Mouse (Mus musculus) granulocyte monocyte progenitor cell, adult 5-6 weeks (primary cell): ENCODE results near the gene Slc2a5. TPM values are rescaled to one million over a fixed set of nuclear protein-coding genes. Genes with fewer than 3 reads are reported as not detected.
A peak's percentile ranks its signal among the peaks of the same experiment; 100 is the strongest.

ENCODE experiments used
- ATAC-seq: replicated peaks from 2 replicates; pipeline ENCODE4 v1.8.0; 2016; ENCODE audit warnings: mild to moderate bottlenecking, moderate TSS enrichment, inconsistent platforms; ENCODE audit not compliant: poor library complexity, severe bottlenecking
- total RNA-seq, 2 experiments: library from RNA; stranded (forward) in 1 of 2; stranded (reverse) in 1 of 2; fragments of 200-712, 200-1000 nt in 1 of 2; fragments of >200 nt in 1 of 2; fragmentation: Nextera tagmentation in 1 of 2; gene quantifications; 2 replicates each; pipeline ENCODE4 v1.2.3; 2014 to 2017

Slc2a5 gene
- total RNA-seq, 2 experiments from 2014 or later = not detected

DNA sequence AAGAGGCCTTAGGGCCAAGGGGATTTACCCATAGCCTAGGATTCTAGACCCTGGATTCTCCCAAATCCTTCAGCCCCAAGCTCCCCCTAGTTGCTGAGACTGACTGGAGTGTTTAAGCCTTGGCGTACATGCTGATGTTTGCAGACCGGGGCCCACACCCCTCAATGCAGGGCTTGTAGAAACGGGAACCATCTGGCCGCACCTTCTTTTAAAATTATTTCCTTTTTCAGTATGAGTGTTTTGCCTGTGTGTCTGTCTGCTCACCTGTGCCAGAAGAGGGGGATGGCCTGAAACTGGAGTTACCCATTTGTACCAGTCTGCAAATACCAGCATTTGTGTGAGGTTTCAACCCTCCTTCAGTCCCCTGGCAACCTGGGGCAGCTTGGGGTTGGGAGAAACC is 21.2 kb upstream of the Slc2a5 start:
- ATAC-seq = no peak

DNA sequence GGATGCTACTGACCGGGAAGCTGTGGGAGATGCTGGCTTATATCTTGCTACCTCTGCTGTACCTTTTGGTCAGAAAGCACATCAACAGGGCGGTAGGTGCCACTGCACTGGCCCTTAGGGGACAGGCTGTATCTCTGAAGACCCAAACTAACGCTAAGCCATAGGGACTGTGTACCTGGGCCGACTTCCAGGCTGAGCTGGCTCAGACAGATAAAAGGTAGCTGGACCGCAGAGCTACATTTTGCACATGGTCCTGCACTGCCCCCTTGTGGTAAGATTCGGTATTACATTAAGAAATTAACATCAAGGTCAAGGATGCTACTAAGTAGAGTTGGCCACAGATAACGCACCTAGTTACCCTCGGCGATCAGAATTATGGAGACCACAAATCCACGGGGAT is 20.2 kb upstream of the Slc2a5 start:
- ATAC-seq = peak; percentile 69

DNA sequence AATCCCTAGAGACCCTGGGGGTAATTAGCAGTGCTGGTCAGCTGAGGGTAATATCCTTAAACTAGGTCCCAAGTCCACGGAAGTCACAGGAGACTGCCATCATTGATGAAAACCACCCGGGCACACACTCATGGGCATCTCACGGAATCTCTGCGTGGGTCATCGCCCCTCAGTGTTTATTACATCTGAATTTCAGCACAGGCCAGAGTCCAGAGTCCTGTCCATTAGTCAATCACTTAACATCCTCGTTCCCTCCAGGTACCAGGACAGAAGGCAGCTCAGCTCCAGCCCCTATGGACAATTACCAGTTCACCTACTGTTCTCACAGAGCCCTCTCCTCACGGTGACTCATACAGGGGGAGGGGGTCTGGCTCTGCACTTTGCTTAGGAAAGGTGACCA is 16.3 kb upstream of the Slc2a5 start:
- ATAC-seq = no peak

DNA sequence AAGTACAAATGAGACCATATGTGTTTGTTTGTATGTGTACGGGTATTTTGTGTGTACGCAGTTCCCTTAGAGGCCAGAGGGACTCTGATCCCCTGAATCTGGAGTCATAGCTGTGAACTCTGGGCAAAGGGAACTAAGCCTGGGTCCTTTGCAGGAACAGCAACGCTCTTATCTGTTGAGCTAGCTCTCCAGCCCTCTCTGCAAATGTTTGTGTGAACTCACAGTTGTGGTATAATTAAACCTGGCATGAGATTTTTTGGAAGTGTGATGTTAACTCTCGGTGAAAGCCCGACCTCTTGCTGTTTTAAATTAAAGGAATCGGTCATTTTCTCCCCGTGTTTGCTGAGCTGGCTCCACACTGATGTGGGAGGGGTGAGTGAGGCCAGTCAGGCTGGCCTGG is 13.4 kb upstream of the Slc2a5 start:
- no peak for ATAC-seq

DNA sequence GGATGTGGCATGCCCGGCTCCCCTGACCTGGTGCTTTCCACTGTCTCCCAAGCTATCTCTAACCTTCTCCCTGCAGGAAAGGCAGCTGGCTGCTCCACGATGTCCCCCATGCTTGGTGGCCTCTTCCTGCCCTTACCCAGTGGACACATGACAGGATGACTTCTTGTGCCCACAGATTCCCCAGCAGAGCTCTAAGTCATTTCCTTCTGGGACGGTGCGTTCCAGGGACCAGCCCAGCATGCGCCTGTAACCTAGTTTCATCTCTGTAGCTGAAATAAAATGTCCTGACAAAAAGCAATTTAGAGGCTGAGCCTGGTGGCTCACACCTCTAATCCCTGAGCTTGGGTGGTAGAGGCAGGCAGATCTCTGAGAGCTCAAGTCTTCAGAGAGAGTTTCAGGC is 12.4 kb upstream of the Slc2a5 start:
- ATAC-seq = no peak

DNA sequence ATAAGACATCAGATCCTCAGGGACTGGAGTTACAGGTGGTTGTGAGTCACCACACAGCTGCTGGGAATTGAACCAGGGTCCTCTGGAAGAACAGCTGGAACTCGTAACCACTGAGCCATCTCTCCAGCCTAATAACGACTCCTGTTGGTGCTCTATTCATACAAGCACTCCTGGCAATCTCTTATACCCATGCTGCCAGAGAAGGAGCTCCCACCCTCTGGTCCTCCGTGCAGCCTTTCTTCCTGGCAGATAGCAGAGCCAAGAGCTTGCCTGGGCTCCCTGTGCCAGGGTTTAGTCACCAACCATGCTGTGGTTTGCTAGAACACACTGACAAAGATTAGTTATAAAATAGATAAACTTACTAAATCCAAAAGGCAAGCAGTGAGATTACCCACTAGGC is 9.4 kb upstream of the Slc2a5 start:
- ATAC-seq = no peak

DNA sequence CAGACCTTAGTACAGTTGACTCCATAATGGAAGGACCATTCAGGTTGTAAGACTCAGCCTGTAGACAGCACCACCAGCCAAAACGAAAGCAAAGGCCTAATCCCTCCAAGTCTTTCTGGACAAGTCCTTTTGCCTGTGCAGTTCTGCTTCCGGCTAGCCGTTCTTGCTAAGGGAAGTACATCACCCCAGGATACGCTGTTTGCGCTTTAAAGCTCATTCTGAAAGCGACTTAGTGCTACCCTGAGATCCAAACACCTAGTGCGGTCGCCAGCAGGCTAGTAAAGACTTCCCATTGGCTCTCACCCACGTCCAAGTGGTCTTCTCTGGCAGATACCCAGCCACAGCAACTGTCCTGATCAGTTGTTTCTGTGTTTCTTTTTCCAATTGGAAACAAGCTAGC is 8.7 kb upstream of the Slc2a5 start:
- ATAC-seq = no peak

DNA sequence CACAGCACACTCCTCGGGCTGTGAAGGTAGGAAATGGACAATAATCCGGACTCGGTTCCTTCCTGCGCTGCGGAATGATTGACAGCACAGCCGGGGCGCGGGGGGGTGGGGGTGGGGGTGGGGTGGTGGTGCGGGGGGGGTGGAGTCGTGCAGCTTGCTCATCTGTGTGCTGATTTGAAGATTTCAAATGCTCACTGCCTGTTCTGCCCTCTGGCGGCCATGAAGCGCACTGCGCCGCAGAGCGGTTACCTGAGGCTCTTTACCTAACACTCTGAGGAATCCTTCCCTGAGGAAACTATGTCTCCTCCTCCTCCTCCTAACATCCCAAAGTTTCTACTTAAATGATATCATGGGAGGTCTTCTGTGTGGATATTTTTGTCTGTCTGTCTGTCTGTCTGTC is 6.2 kb upstream of the Slc2a5 start:
- peak; percentile 75 for ATAC-seq

DNA sequence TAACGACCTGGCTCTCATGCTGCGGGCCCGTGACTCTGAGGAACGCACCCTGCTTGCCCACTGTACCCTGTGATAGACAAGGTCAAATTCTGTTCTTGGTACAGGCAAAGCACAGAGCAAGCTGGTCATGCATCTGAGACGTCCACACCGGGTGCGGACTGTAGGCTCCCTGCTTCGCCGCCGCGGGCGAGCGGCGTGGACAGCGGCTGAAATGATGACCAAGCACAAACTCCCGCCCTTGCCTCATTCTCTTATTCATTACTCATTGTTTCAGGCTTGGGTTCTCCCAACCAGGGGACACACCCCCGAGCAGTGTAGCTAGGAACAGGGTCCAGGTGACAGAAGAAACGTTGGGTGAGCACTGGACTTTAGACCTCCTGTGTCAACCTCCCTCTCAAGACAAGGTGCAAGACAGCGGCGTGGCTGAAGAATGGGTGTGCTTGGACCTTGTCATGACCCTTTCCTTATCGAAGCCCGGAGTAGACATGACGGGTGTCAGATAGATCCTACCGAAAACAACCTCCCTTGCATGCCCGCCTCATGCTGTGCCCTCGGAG is 4.5 kb upstream of the Slc2a5 start:
- ATAC-seq = no peak

DNA sequence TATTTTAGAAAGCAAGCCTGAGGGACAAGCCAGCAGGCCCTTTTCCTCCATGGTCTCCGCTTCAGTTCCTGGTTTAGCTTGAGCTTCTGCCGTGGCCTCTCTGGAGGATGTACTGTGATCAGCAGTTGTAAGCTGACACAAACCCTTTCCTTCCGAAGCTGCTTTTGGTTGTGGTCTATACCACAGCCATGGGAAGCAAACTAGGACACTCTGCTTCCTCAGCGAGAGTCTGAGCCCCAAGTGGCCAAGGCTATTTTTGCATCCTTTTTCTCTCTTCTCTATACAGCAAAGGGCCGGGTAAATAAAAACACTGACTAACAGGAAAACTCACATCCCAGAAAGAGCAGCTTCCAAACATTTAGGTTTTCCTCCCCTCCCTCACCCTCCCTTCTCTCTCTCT is 1.8 kb upstream of the Slc2a5 start:
- peak; percentile 78 for ATAC-seq

DNA sequence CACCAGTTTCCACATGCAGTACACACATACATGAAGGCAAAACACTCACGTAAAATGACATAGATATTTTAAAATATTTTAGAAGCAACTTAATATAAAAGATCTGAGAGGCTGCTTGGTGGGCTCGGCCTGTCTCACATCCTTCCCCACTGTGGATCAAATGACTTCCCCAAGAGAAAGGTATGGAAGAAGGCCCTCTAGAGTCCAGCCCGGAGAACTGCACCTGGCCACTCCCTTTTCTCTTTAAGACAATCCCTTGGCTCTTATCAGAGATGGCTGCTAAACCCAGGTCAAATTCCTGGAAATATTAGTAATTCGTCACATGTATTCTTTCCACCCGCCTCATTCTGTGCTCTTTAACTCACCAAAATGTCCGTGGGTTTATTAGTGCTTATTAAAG is 920 bp upstream of the Slc2a5 start:
- no peak for ATAC-seq

DNA sequence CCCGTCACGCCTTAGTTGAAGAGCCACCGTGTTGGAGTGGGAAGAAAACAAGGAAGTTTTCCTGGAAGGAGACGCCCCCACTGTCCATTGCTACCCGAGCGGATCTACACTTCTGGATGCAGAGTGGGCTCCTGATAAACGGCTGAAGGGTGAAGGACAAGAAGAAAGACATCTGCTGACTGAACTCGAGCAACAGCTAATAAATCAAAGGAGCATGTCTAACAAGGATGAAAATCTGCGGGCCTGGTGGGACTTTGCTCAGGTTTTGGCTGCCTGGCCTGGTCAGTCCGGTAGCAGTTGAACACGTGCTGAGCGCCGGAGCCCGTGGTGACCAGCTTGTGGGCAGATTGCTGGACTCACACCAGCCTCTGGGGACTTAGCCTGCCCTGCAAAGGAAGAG is 557 bp downstream of the Slc2a5 start:
- no peak for ATAC-seq

DNA sequence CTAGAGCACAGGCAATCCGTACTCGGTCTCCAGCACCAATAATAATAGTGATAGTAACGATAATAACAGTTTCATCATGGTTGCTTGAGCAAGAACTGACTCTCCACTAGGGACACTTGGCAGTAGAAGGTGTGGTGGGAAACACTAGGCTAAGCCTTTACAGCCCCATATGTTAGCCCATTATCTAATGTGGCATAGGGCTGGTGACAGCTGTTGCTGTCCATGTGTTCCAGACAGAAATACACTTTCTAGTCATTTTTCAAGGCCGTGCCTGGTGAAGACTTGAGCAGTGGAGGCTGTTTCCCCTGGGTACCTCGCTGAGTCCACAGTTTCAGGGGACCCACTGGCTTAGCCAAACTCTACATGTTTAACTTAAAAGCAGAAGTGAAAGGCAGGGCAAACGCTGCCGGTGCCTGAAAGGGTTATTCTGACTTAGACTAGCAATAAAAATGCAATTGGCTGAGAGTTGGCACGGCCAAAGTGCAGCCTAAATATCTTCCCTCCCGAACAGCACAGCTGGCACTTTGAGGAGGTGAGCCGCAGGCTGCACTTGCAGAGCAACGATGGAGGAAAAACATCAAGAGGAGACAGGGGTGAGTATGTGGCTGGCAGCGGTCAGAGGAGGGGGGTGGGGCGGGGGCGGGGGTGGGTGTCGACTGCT is 1.2 kb downstream of the Slc2a5 start:
- ATAC-seq = peak; percentile 76

DNA sequence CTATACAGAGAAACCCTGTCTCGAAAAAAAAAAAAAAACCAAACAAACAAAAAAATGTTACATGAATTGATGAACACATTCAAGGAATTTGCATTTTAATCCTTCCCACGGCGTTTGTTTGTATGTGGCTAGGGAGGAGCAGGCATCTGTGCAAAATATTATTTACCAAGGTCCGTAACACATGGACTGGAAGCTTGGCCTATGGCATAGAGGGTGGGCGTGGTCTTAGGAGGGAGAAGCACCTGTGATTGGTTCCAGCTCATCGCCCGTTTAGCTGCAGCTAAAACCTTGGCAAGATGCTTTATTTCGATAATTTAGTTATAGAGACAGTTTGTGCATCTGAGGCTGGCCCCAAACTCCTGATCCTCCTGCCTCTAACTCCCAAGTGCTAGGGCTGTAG is 2.3 kb downstream of the Slc2a5 start:
- ATAC-seq = no peak

DNA sequence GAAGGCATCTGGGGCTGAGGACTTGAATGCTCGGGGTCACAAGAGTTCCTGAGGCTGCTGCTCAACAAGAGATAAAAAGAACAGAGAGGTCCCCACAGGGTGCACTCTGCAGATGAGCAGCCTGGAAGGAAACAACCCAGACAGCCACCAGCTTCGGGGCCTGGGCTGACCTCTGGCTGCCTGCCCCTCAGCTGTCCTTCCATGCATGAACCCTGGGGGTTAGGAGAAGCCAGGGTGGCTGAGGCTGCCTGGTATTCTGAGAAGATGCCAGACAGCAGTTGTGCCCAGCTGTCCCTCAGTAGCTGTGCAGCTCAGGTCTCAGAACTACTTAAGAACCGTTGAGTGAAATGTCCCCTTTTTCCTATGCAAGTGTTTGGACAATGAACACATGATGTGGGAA is 3.4 kb downstream of the Slc2a5 start:
- ATAC-seq = no peak

DNA sequence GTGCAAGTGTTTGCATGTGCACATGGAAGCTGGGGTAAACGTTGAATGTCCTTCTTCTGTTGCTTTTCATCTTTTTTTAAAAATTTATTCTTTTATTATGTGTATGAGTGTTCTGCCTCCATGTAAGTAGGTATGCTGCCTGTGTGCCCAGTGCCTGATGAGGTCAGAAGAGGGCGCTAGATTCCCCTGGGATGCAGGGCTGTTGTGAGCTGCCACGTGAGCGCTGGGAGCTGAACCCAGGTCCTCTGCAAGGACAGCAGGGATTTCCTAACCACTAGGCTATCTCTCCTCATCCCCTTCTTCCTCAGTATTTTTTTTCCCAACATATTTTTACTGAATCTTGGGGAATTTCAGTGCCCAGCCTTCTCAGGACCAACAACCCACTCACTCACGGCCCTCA is 7.3 kb downstream of the Slc2a5 start:
- ATAC-seq = no peak

DNA sequence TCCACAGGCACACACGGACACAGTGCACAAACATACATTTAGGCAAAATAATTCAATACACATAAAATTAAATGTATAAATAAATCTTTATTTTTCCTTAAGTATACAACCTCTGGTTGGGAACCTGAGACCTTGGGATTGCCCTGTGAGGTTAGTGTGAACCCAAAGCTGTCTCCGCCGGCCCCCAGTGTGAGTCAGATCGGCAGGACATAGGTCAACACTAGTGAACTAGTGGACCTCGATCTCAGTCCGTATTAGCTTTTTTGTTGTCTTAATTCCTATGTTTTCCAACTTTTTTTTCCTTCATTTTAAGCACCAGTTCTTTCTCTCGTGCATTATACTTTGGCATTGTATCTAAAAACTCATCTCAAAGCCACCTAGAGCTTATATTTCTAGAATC is 8.8 kb downstream of the Slc2a5 start:
- ATAC-seq = no peak

DNA sequence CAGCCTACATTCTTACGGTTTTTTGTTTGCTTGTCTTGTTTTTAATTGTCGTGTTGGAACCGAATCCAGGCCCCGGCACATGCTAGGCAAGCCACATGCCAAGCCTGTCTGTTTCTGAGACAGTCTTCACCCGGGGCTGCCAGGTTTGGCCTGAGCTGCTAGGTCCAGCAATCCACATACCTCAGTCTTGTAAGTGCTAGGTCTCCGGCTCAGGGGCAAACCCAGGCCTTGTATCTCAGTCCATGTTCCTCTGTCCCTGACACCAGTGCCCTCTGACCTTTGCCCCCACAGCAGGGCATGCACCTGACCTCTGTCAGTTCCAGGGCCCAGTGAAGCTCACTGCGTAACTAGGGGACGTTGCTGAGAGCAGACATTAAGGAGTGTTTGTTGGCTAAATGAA is 9.5 kb downstream of the Slc2a5 start:
- no peak for ATAC-seq

DNA sequence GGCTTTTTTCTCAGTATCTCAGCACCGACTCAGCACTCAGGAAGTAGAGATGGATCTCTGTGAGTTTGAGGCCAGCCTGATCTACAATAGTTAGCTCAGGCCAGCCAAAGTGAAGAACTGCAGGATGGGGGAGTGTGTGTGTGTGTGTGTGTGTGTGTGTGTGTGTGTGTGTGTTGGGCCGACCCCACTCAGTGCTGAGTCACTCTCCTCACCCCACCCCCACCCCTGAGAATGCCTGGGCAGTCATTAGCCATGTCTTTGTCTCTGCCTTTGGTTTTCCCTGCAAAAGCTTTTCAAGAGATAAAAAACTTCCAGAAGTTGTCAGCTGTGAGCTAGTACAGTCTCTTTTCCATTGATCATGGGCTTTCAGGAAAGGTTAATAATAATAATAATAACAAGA is 11.6 kb downstream of the Slc2a5 start:
- ATAC-seq = no peak

DNA sequence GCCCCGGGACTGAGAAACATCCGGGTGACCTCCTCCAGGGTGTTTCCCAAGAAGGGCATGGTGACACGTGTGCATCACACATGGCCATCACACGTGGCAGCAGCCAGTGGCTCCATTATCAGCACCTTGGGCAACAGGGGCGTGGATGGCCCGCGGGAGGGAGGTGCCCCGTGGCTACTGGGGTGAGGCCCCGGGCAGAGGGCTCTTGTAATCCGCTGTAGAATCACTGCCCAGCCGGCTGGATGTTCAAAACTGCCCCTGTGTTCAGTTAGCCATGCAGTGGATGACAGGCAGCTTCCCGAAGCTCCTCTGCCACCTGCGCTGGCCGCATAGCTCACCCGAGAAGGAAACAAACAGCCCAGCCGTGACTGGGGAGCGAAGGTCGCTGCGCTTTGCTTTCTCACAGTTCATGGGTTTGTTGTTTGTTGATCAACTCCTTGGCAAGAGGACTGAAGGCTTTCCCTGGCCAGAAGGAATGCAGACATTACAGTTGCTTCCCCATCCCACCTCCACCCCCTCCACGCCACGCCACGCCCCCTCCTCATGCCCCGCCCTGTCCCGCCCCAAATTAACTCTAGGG is 13.7 kb downstream of the Slc2a5 start:
- ATAC-seq = peak; percentile 82

DNA sequence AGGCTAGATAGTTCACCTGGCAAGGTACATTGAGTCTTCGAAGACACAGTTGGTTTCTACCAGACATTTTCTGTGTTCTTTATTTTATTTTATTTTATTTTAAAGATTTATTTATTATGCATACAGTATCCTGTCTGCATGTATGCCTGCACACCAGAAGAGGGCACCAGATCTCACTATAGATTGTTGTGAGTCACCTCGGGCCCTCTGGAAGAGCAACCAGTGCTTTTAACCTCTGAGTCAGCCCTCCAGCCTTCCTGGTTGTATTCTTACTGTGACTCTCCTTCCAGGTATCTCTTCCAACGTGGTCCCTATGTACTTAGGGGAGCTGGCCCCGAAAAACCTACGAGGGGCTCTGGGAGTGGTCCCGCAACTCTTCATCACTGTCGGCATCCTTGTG is 16.2 kb downstream of the Slc2a5 start:
- no peak for ATAC-seq

DNA sequence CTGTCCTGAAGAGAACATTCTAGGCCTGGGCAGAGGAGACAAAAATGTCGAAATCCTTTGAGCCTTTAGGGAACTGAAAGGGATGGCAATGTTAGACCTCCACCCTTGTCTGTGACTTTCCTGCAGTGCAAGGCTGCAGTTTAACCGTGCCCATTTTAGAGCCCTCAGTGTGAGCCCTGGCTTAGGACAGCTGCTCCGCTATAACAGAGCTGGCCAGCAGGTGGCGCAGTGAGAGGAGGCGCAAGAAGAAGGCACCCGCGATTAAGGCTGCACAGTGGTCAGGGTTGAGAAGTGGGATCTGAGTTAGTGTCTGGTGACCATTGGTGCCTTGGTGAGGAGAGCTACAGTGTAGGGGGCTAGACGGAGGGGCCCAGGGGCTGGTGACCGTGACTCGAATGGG is 17.6 kb downstream of the Slc2a5 start:
- ATAC-seq = peak; percentile 68
